In the genomic region with DNA sequence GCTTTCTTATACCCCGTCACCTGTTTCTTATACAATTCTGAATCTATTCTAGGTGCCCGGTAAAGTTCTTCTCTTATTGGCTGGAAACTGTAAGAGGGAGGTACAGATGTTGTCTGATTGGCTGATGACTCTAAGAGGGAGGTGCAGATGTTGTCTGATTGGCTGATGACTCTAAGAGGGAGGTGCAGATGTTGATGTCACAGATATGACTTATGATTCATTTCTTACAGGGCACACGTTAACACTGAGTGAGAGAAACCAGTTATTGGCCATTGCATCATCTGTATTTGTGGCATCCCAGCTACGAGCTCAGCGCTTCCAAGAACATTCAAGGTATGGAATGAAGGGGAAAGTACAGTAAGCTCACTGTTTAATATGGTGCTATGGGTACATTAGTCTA, we compare ENCODE assay signal across 25 mouse cellular contexts.
DNase-seq lines count a peak whose midpoint lies in the region; ATAC-seq and TF ChIP-seq lines count a peak whose summit lies in the region.
"Had no signal": no experiment of that assay in that cellular context is flagged by ENCODE, and none has a peak within 500 bp of the region (broad histone marks: within the 10 kb centered on the region; RNA-seq: fewer than 3 reads in every experiment).

No protein-coding gene starts in this region.

- no peak for TF ChIP-seq CTCF in intestine, postnatal 0 days (IDR thresholded peaks at IDR 0.05; ENCODE audit: low read depth)
- no peak for TF ChIP-seq CTCF in MEL (IDR thresholded peaks at IDR 0.05 in 2 of 3, conservative IDR thresholded peaks at IDR 0.05 in 1 of 3; ENCODE audit: control insufficient read depth in 1 of 3, insufficient read depth in 1 of 3, low read depth in 2 of 3, low read length in 3 of 3, poor library complexity in 1 of 3, severe bottlenecking in 1 of 3)

- no peaks in the 10 kb centered on the region for H3K27me3 ChIP-seq in intestine, postnatal 0 days (replicated peaks; ENCODE audit: control insufficient read depth, insufficient read depth, low read length)
- no peaks in the 10 kb centered on the region for H3K27me3 ChIP-seq in intestine, embryonic 16.5 days (replicated peaks; ENCODE audit: control insufficient read depth, insufficient read depth, low read length)
- no peaks in the 10 kb centered on the region for H3K27me3 ChIP-seq in MEL (ENCODE audit: control insufficient read depth in 1 of 2, insufficient read depth in 2 of 2, low read length in 2 of 2)
- H3K27me3 ChIP-seq in myocyte (ENCODE audit: control insufficient read depth, insufficient read depth, insufficient read length): no peaks in the 10 kb centered on the region
- no peaks in the 10 kb centered on the region for H3K27me3 ChIP-seq in hindbrain, embryonic 13.5 days
- H3K27me3 ChIP-seq: forebrain, embryonic 13.5 days; hindbrain, embryonic 12.5 days had no signal

- H3K4me3 ChIP-seq in intestine, postnatal 0 days (ENCODE audit: low read depth, low read length): no peak overlapping the region
- no peak overlapping the region for H3K4me3 ChIP-seq in intestine, embryonic 16.5 days (ENCODE audit: low read length)
- no peak overlapping the region for H3K4me3 ChIP-seq in MEL (ENCODE audit: control insufficient read depth in 1 of 2, insufficient read depth in 1 of 2, low read depth in 2 of 2, low read length in 2 of 2)
- H3K4me3 ChIP-seq in myocyte: peak overlapping the region; percentile 7
- H3K4me3 ChIP-seq in hindbrain, embryonic 13.5 days: no peak overlapping the region
- H3K4me3 ChIP-seq: forebrain, embryonic 10.5 days; forebrain, embryonic 13.5 days; hindbrain, embryonic 12.5 days had no signal

- no peaks in the 10 kb centered on the region for H3K36me3 ChIP-seq in intestine, postnatal 0 days (ENCODE audit: control insufficient read depth, insufficient read depth)
- H3K36me3 ChIP-seq in intestine, embryonic 16.5 days (ENCODE audit: control insufficient read depth, insufficient read depth, low read length): no peaks in the 10 kb centered on the region
- H3K36me3 ChIP-seq in MEL (ENCODE audit: control insufficient read depth in 1 of 2, insufficient read depth in 2 of 2, low read length in 2 of 2) (peaks cover 0 to 5% of the 10 kb centered on the region in 2 experiments; a peak in 1 of 4 replicates), myocyte (ENCODE audit: control insufficient read depth, insufficient read depth) (no peaks in the 10 kb centered on the region)
- H3K36me3 ChIP-seq in hindbrain, embryonic 13.5 days: no peaks in the 10 kb centered on the region
- H3K36me3 ChIP-seq: forebrain, embryonic 10.5 days; hindbrain, embryonic 12.5 days had no signal

- 0 out of 2 replicates have a peak, but pooled peaks have one; percentile 22 for ATAC-seq in intestine, postnatal 0 days
- no peak for ATAC-seq in intestine, embryonic 16.5 days
- no peak for ATAC-seq in hindbrain, embryonic 13.5 days (ENCODE audit: low FRiP score)
- ATAC-seq: activated CD4-positive, CD25-positive, alpha-beta regulatory T cell, adult 4 months; forebrain, embryonic 13.5 days; forebrain, embryonic 16.5 days; hindbrain, embryonic 16.5 days; inflammation-experienced regulatory T-cells, adult 6 months had no signal

- WGBS in intestine, postnatal 0 days: 84% methylated on average over 5 of the region's 5 CpGs
- 92% methylated on average over 5 of the region's 5 CpGs for WGBS in intestine, embryonic 16.5 days
- WGBS in hindbrain, embryonic 13.5 days: 96% methylated on average over 5 of the region's 5 CpGs

- no peak for TF ChIP-seq EP300 in MEL (IDR thresholded peaks at IDR 0.05; ENCODE audit: low read depth in 1 of 2, low read length in 2 of 2)

- H3ac ChIP-seq in myocyte (ENCODE audit: control insufficient read depth, insufficient read length): no peak overlapping the region

- no peak for TF ChIP-seq RAD21 in MEL (IDR thresholded peaks at IDR 0.05; ENCODE audit: low read depth, low read length)

- TF ChIP-seq POLR2A in MEL (IDR thresholded peaks at IDR 0.05; ENCODE audit: control insufficient read depth in 1 of 2, insufficient read depth in 1 of 2, low read depth in 1 of 2, low read length in 2 of 2, poor library complexity in 1 of 2): no peak
- no peak for TF ChIP-seq POLR2A in myocyte (IDR thresholded peaks at IDR 0.05; ENCODE audit: insufficient read length, low read depth)

- no peaks in the 10 kb centered on the region for H3K9me3 ChIP-seq in intestine, postnatal 0 days (ENCODE audit: control insufficient read depth)
- no peaks in the 10 kb centered on the region for H3K9me3 ChIP-seq in intestine, embryonic 16.5 days (ENCODE audit: control insufficient read depth, low read length)
- H3K9me3 ChIP-seq in MEL (replicated peaks; ENCODE audit: insufficient read depth, low read length): no peaks in the 10 kb centered on the region
- no peaks in the 10 kb centered on the region for H3K9me3 ChIP-seq in hindbrain, embryonic 13.5 days
- H3K9me3 ChIP-seq: forebrain, embryonic 10.5 days; forebrain, embryonic 13.5 days; hindbrain, embryonic 12.5 days had no signal

- H3K4me1 ChIP-seq in intestine, postnatal 0 days (replicated peaks; ENCODE audit: control insufficient read depth, insufficient read depth, low read length): no peaks in the 10 kb centered on the region
- H3K4me1 ChIP-seq in intestine, embryonic 16.5 days (ENCODE audit: control insufficient read depth, insufficient read depth, low read length): no peaks in the 10 kb centered on the region
- H3K4me1 ChIP-seq in MEL (ENCODE audit: control insufficient read depth in 1 of 2, insufficient read depth in 2 of 2, low read length in 2 of 2): peaks cover 6 to 8% of the 10 kb centered on the region in 2 experiments
- no peaks in the 10 kb centered on the region for H3K4me1 ChIP-seq in hindbrain, embryonic 13.5 days (replicated peaks)
- H3K4me1 ChIP-seq: forebrain, embryonic 10.5 days; forebrain, embryonic 13.5 days; hindbrain, embryonic 12.5 days had no signal

- H3K27ac ChIP-seq in intestine, postnatal 0 days (ENCODE audit: low read depth, low read length): no peak overlapping the region
- H3K27ac ChIP-seq in intestine, embryonic 16.5 days (ENCODE audit: low read length): no peak overlapping the region
- H3K27ac ChIP-seq in MEL (ENCODE audit: control insufficient read depth, low read depth, low read length): no peak overlapping the region
- no peak overlapping the region for H3K27ac ChIP-seq in hindbrain, embryonic 13.5 days
- H3K27ac ChIP-seq: forebrain, embryonic 10.5 days; forebrain, embryonic 13.5 days; hindbrain, embryonic 12.5 days had no signal

- DNase-seq in MEL (ENCODE audit: low read depth, low spot score): peak; percentile 57
- peak; percentile 5 for DNase-seq in induced T-regulatory cell, adult 2 months (ENCODE audit: low read depth)
- DNase-seq in Muller cell, postnatal 12 days (ENCODE audit: inconsistent ontology term): no peak
- no peak for DNase-seq in thymus, postnatal 4 days
- DNase-seq: adrenal gland, adult 8-10 months; adrenal gland, postnatal 25 days; B cell, adult 2 months; cerebellum, adult 11-12 months; cerebellum, adult 8-10 months; cerebellum, postnatal 14 days; gastrocnemius, postnatal 10 days; gastrocnemius, postnatal 36 days; heart, adult 11 months had no signal

- no peak overlapping the region for H3K9ac ChIP-seq in intestine, postnatal 0 days (ENCODE audit: low read depth, low read length)
- no peak overlapping the region for H3K9ac ChIP-seq in intestine, embryonic 16.5 days (ENCODE audit: low read depth, low read length)
- H3K9ac ChIP-seq in MEL (ENCODE audit: control insufficient read depth, low read depth, low read length, poor library complexity, severe bottlenecking): no peak overlapping the region
- H3K9ac ChIP-seq in hindbrain, embryonic 13.5 days: no peak overlapping the region
- H3K9ac ChIP-seq: forebrain, embryonic 13.5 days; hindbrain, embryonic 12.5 days had no signal

- no peak overlapping the region for H3K4me2 ChIP-seq in intestine, postnatal 0 days (replicated peaks; ENCODE audit: low read depth)
- no peak overlapping the region for H3K4me2 ChIP-seq in intestine, embryonic 16.5 days (ENCODE audit: low read depth, low read length)
- peak overlapping the region; percentile 44 for H3K4me2 ChIP-seq in myocyte (ENCODE audit: low read depth)
- H3K4me2 ChIP-seq in hindbrain, embryonic 13.5 days: no peak overlapping the region
- H3K4me2 ChIP-seq: forebrain, embryonic 13.5 days; heart, embryonic 11.5 days; hindbrain, embryonic 12.5 days had no signal

- H3K79me2 ChIP-seq in MEL (ENCODE audit: control insufficient read depth, insufficient read depth, low read length, poor library complexity) (no peaks in the 10 kb centered on the region), myocyte (ENCODE audit: control insufficient read depth, insufficient read depth) (no peaks in the 10 kb centered on the region)

TF ChIP-seq in MEL, 35 proteins besides CTCF, POLR2A, EP300 and RAD21:
- no peak for TF ChIP-seq RCOR1 (IDR thresholded peaks at IDR 0.05; ENCODE audit: low read depth, low read length)
- TF ChIP-seq TCF12 (IDR thresholded peaks at IDR 0.05; ENCODE audit: low read depth, low read length): no peak
- no peak for TF ChIP-seq ZC3H11A (IDR thresholded peaks at IDR 0.05; ENCODE audit: low read depth, low read length)
- TF ChIP-seq UBTF (IDR thresholded peaks at IDR 0.05; ENCODE audit: borderline replicate concordance, insufficient read depth, low read depth, low read length): no peak
- TF ChIP-seq MAFK (IDR thresholded peaks at IDR 0.05; ENCODE audit: borderline replicate concordance, low read depth, low read length): no peak
- no peak for TF ChIP-seq E2F4 (IDR thresholded peaks at IDR 0.05; ENCODE audit: borderline replicate concordance, low read depth, low read length)
- TF ChIP-seq CHD1 (IDR thresholded peaks at IDR 0.05; ENCODE audit: low read depth, low read length): no peak

TF ChIP-seq in myocyte, 11 proteins besides CTCF, POLR2A, EP300 and RAD21:
- TF ChIP-seq USF1 (IDR thresholded peaks at IDR 0.05; ENCODE audit: low read depth) (no peak), E2F4 (IDR thresholded peaks at IDR 0.05; ENCODE audit: insufficient read depth) (no peak), MYOD1 (IDR thresholded peaks at IDR 0.05; ENCODE audit: control insufficient read depth in 1 of 3, insufficient read length in 2 of 3, low read depth in 2 of 3) (no peak), POLR2AphosphoS2 (IDR thresholded peaks at IDR 0.05; ENCODE audit: insufficient read length, low read depth) (no peak), CEBPB (IDR thresholded peaks at IDR 0.05; ENCODE audit: insufficient read depth, poor library complexity, severe bottlenecking) (peak; percentile 55; the same call in 1 of the 2 replicates), MAX (IDR thresholded peaks at IDR 0.05; ENCODE audit: low read depth) (no peak), MYOG (IDR thresholded peaks at IDR 0.05; ENCODE audit: control insufficient read depth in 1 of 3, insufficient read depth in 1 of 3, insufficient read length in 2 of 3, low read depth in 2 of 3) (no peak)
TF ChIP-seq in myocyte: peak in this region for 1.

Comparison
In these comparisons a context has a peak if more than half of its experiments do, and no peak if none do; other contexts are left out.
1. DNase-seq: peak in MEL (single experiment) and induced T-regulatory cell, adult 2 months (single experiment); none in Muller cell, postnatal 12 days (single experiment) and thymus, postnatal 4 days (single experiment).